Mouse (Mus musculus): ENCODE measurements around the gene Arsa. TPM values are rescaled to one million over a fixed set of nuclear protein-coding genes. Genes with fewer than 3 reads are reported as not detected.

Arsa gene
- polyA plus RNA-seq, 1 experiment, result not detected

DNA sequence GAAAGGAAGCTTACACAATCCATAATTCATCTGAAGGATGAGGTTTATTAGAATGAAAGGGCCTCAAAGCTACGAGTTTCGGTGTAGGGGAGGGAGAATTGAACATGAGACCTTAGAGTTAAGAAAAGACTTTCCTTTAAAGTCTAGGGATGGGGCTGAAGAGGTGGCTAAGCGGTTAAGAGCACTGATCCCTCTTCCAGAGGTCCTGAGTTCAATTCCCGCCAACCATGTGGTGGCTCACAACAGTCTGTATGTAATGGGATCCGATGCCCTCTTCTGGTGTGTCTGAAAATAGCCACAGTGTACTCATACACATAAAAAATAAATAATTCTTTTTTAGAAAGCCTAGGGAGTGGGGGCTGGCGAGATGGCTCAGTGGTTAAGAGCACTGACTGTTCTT, 46.9 kb downstream of the Arsa start:
- H3K27ac ChIP-seq (ENCODE audit: insufficient read depth, low read depth, low read length), result no peak overlapping the region
- no peaks in the 10 kb centered on the region for H3K4me1 ChIP-seq (ENCODE audit: control insufficient read depth, insufficient read depth, low read length)
- peak overlapping the region; percentile 87 for H3K4me3 ChIP-seq (ENCODE audit: insufficient read depth, low read depth, low read length)
- 31% methylated on average over 6 of the region's 6 CpGs for WGBS
- TF ChIP-seq POLR2A (IDR thresholded peaks at IDR 0.05; ENCODE audit: insufficient read depth, low read depth, low read length), result no peak

DNA sequence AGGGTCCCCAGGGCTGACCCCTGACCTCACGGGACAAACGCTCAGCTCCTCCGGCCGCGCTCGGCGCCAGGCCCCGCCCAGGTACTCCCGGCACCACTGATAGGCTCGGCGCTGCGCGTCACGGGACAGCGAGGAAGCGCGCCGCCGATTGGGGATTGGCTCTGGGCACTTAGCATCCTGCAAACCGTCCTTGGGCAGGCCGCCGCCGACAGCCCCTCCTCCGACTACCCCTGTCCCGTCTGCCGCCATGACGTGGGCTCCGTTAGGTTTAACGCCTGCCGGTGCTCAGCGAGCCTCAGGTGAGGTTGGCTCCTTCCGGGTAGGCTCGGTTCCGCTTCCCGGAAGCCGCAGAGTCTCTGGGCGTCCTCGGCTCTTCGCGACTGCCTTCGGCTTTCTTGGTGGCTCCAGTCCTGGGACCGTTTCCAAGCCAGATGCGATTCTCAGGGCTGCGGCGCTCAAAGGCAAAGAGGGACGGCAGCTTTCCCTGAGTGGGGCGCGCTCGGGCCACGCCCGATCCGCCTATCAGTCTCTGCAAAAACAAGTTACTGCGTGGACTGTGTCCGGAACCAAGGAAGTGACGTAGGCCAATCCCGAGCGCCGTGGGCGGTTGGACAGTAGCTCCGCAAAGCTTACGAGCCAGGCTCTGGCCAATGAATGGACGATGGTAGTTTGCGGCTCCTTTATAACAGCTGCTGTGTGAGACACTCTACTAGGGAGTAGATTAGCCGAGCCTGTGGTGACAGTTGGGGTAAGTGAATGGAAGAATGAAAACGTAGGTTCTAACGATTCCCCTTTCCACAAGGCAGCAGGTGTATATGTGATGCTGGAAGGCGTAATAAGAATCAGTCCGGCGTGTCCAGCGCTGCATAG, 47.6 kb downstream of the Arsa start, which contains the start of the genes C730034F03Rik, Gm44502 and Chkb:
Gene C730034F03Rik, plus strand, starts transcription at position 238 of the 870 bp plus-strand sequence.
Gene Gm44502, minus strand, starts transcription at position 345 of the 870 bp plus-strand sequence.
Gene Chkb, minus strand, starts transcription at position 557 of the 870 bp plus-strand sequence.
- Histone ChIP-seq H3K27ac (ENCODE audit: insufficient read depth, low read depth, low read length) (peak within 1 kb of the TSS; percentile 81), H3K4me3 (ENCODE audit: insufficient read depth, low read depth, low read length) (peak within 1 kb of the TSS; percentile 87), H3K4me1 (ENCODE audit: control insufficient read depth, insufficient read depth, low read length) (no peaks in the 10 kb centered on the region)
- under 1% methylated on average over 70 of the region's 70 CpGs for WGBS
- no peak for TF ChIP-seq CTCF (IDR thresholded peaks at IDR 0.05; ENCODE audit: insufficient read depth, low read depth, low read length)
- peak; percentile 81 for TF ChIP-seq POLR2A (IDR thresholded peaks at IDR 0.05; ENCODE audit: insufficient read depth, low read depth, low read length)

DNA sequence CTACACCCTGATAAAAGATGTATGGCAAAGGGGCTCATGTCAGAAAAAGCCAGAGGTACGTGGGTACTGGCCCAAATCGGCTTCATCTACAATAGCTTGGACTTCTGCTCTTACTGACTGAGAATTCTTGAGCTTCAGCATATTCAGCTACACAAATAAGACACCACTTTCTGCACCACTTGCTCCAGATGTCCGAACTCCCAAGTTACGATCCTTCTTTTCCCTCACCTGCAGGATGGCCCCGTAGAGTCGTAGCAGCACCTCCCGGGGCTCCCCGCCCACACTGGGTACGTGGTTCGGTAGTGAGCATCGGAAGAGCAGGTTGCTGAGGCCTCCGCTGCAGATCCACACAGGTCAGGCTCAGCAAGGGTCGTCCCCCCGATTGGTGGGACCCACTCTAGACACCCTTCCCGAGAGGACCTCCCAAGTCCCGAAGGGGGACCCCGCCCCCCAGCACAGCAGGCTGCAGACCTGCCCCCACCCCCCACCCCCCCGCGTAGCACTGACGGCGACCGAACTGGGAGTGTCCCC, 48.3 kb downstream of the Arsa start:
- Histone ChIP-seq H3K27ac (ENCODE audit: insufficient read depth, low read depth, low read length) (no peak overlapping the region), H3K4me1 (ENCODE audit: control insufficient read depth, insufficient read depth, low read length) (no peaks in the 10 kb centered on the region), H3K4me3 (ENCODE audit: insufficient read depth, low read depth, low read length) (peak overlapping the region; percentile 87)
- TF ChIP-seq POLR2A (IDR thresholded peaks at IDR 0.05; ENCODE audit: insufficient read depth, low read depth, low read length) (no peak), CTCF (IDR thresholded peaks at IDR 0.05; ENCODE audit: insufficient read depth, low read depth, low read length) (no peak)
- 5% methylated on average over 22 of the region's 22 CpGs for WGBS

DNA sequence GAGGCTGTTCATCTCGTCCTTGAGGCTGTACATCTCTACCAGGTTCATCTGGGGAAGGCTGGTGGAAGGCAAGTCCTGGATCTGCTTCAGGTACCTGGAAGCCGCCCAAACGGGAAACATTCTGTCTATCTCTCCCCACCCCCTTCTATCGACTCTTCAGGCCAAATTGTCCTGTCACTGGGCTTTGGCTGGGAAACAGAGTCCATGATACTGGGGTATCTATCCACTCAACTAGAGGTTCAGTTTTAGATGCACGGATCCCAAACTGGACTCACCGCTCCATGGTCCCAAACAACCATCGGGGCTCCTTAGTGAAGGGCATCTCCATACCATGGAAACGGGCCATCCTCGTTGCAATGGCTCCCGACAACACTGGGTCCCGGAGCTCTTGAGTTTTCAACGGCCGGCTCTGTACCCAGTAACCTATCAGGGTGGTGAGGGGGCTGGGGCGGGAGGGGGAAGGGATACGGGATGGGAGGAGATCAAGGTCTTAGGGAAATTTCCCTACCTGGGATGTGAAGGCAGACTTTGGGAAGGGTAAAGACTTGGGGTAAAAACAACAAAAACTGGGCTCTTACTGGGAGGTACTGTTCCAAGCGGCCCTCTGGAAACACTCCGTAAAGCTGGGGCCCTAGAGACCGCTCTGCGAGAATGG, 49.0 kb downstream of the Arsa start:
- H3K4me1 ChIP-seq (ENCODE audit: control insufficient read depth, insufficient read depth, low read length), result no peaks in the 10 kb centered on the region
- no peak overlapping the region for H3K27ac ChIP-seq (ENCODE audit: insufficient read depth, low read depth, low read length)
- H3K4me3 ChIP-seq (ENCODE audit: insufficient read depth, low read depth, low read length), result peak overlapping the region; percentile 87; the same call in 1 of the 2 replicates
- 82% methylated on average over 19 of the region's 19 CpGs for WGBS
- no peak for TF ChIP-seq POLR2A (IDR thresholded peaks at IDR 0.05; ENCODE audit: insufficient read depth, low read depth, low read length)
- no peak for TF ChIP-seq CTCF (IDR thresholded peaks at IDR 0.05; ENCODE audit: insufficient read depth, low read depth, low read length)

DNA sequence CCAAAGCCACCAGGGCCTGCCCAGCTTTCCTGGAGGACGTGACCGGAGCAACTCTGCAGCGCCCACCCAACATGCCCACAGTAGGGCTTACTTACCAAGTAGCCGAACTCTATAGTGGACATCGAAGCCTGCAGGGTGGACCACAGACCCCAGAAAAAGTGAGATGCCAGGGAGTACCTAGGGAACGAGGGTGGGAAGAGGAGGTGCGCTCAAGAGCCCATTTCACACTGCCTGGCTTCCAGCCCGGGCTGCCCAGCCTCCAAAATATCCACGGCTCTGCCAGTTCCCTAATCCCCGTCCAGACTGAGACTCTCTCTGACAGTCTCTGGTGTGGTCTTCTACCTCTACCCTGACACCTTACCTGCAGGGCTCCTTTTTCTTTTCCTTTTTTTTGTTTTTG, 50.5 kb downstream of the Arsa start:
- 81% methylated on average over 10 of the region's 10 CpGs for WGBS
- Histone ChIP-seq H3K4me1 (ENCODE audit: control insufficient read depth, insufficient read depth, low read length) (no peaks in the 10 kb centered on the region), H3K4me3 (ENCODE audit: insufficient read depth, low read depth, low read length) (no peak overlapping the region), H3K27ac (ENCODE audit: insufficient read depth, low read depth, low read length) (no peak overlapping the region)
- TF ChIP-seq POLR2A (IDR thresholded peaks at IDR 0.05; ENCODE audit: insufficient read depth, low read depth, low read length), result no peak
- no peak for TF ChIP-seq CTCF (IDR thresholded peaks at IDR 0.05; ENCODE audit: insufficient read depth, low read depth, low read length)

DNA sequence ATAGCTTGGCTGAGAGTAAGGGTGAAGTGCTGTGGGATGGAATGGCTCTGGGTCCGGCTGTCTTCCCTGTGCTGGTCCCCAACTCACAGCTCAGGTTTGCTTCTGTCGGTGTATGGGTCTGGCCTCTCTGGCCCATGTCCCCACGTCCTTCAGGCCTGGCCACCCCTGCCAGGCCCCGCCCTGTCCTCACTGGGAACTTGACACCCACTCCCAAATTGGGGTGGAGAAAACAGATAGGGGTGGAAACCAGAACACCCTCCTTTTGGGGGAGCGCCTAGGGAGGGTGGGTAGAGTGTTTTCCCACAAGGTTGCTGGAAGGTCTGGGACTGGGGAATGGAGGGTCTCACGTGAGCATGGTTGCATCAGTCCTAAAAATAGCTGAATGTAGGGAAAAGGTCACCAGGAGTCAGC, 51.5 kb downstream of the Arsa start, which contains the start of gene Cpt1b:
Gene Cpt1b, minus strand, starts transcription at position 153 of the 411 bp plus-strand sequence.
- no peaks in the 10 kb centered on the region for H3K4me1 ChIP-seq (ENCODE audit: control insufficient read depth, insufficient read depth, low read length)
- H3K4me3 ChIP-seq (ENCODE audit: insufficient read depth, low read depth, low read length), result no peak within 1 kb of the TSS
- WGBS, result 63% methylated on average over 6 of the region's 6 CpGs
- no peak for TF ChIP-seq POLR2A (IDR thresholded peaks at IDR 0.05; ENCODE audit: insufficient read depth, low read depth, low read length)
- no peak for TF ChIP-seq CTCF (IDR thresholded peaks at IDR 0.05; ENCODE audit: insufficient read depth, low read depth, low read length)
- no peak within 1 kb of the TSS for H3K27ac ChIP-seq (ENCODE audit: insufficient read depth, low read depth, low read length)

DNA sequence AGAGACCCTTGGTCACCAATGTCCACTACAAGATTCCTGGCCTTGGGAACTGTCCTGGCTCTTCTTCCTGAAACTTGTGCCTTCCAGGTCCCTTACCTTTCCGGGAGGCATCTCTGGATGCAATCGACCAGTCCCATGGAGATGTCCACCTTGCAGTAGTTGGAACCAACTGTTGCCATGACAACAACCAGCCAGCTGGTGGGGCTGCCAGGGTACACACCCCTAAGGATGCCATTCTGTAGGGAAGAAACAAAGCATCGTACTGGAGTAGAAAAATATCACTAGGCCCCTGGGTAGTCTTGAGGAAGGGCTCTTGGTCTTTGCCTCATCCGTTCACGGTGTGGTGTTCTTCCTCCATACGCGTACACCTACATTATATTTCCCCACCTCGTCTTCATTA, 52.6 kb downstream of the Arsa start:
- no peak overlapping the region for H3K4me3 ChIP-seq (ENCODE audit: insufficient read depth, low read depth, low read length)
- WGBS, result 81% methylated on average over 8 of the region's 8 CpGs
- no peaks in the 10 kb centered on the region for H3K4me1 ChIP-seq (ENCODE audit: control insufficient read depth, insufficient read depth, low read length)
- TF ChIP-seq CTCF (IDR thresholded peaks at IDR 0.05; ENCODE audit: insufficient read depth, low read depth, low read length) (no peak), POLR2A (IDR thresholded peaks at IDR 0.05; ENCODE audit: insufficient read depth, low read depth, low read length) (no peak)
- no peak overlapping the region for H3K27ac ChIP-seq (ENCODE audit: insufficient read depth, low read depth, low read length)

Other genes starting within 250 kb of the Arsa start
- gene Sbf1, start 162.1 kb downstream of the Arsa start, polyA plus RNA-seq (2012; ENCODE audit: insufficient read depth, insufficient read length, low replicate concordance, missing spikeins), result 913 TPM in 1 of 2 replicates, not detected in the other
- gene Adm2, start 154.7 kb downstream of the Arsa start, polyA plus RNA-seq (2012; ENCODE audit: insufficient read depth, insufficient read length, low replicate concordance, missing spikeins), result not detected in 2 replicates
- gene Miox, start 143.0 kb downstream of the Arsa start, polyA plus RNA-seq (2012; ENCODE audit: insufficient read depth, insufficient read length, low replicate concordance, missing spikeins), result not detected in 2 replicates
- gene Lmf2, start 121.8 kb downstream of the Arsa start, polyA plus RNA-seq (2012; ENCODE audit: insufficient read depth, insufficient read length, low replicate concordance, missing spikeins), result not detected in 2 replicates
- gene Ncaph2, start 121.7 kb downstream of the Arsa start, polyA plus RNA-seq (2012; ENCODE audit: insufficient read depth, insufficient read length, low replicate concordance, missing spikeins), result not detected in 2 replicates
- not detected in 2 replicates for gene Sco2, start 103.6 kb downstream of the Arsa start, polyA plus RNA-seq (2012; ENCODE audit: insufficient read depth, insufficient read length, low replicate concordance, missing spikeins)
- not detected in 2 replicates for gene Tymp, start 100.4 kb downstream of the Arsa start, polyA plus RNA-seq (2012; ENCODE audit: insufficient read depth, insufficient read length, low replicate concordance, missing spikeins)
- gene Odf3b, start 98.1 kb downstream of the Arsa start, polyA plus RNA-seq (2012; ENCODE audit: insufficient read depth, insufficient read length, low replicate concordance, missing spikeins), result not detected in 2 replicates
- gene Klhdc7b, start 92.5 kb downstream of the Arsa start, polyA plus RNA-seq (2012; ENCODE audit: insufficient read depth, insufficient read length, low replicate concordance, missing spikeins), result not detected in 2 replicates
- not detected in 2 replicates for gene Syce3, start 66.9 kb downstream of the Arsa start, polyA plus RNA-seq (2012; ENCODE audit: insufficient read depth, insufficient read length, low replicate concordance, missing spikeins)
- not detected in 2 replicates for gene Cpt1b, start 51.6 kb downstream of the Arsa start, polyA plus RNA-seq (2012; ENCODE audit: insufficient read depth, insufficient read length, low replicate concordance, missing spikeins)
- not detected in 2 replicates for gene C730034F03Rik, start 47.8 kb downstream of the Arsa start, polyA plus RNA-seq (2012; ENCODE audit: insufficient read depth, insufficient read length, low replicate concordance, missing spikeins)
- not detected in 2 replicates for gene Gm44502, start 47.7 kb downstream of the Arsa start, polyA plus RNA-seq (2012; ENCODE audit: insufficient read depth, insufficient read length, low replicate concordance, missing spikeins)
- gene Chkb, start 47.5 kb downstream of the Arsa start, polyA plus RNA-seq (2012; ENCODE audit: insufficient read depth, insufficient read length, low replicate concordance, missing spikeins), result not detected in 2 replicates
- not detected in 2 replicates for gene Mapk8ip2, start 23.5 kb downstream of the Arsa start, polyA plus RNA-seq (2012; ENCODE audit: insufficient read depth, insufficient read length, low replicate concordance, missing spikeins)
- not detected in 2 replicates for gene Shank3, start 22.2 kb upstream of the Arsa start, polyA plus RNA-seq (2012; ENCODE audit: insufficient read depth, insufficient read length, low replicate concordance, missing spikeins)
- gene Acr, start 90.9 kb upstream of the Arsa start, polyA plus RNA-seq (2012; ENCODE audit: insufficient read depth, insufficient read length, low replicate concordance, missing spikeins), result not detected in 2 replicates
- gene Rabl2, start 114.5 kb upstream of the Arsa start, polyA plus RNA-seq (2012; ENCODE audit: insufficient read depth, insufficient read length, low replicate concordance, missing spikeins), result not detected in 2 replicates

All from olfactory bulb, adult 2 months (tissue).